Mouse (Mus musculus): ENCODE measurements around the gene Sox10. TPM values are rescaled to one million over a fixed set of nuclear protein-coding genes. Genes with fewer than 3 reads are reported as not detected.

Sox10 gene
- total RNA-seq, 1 experiment from 2014 or later, result not detected

Other genes with a start within 250 kb of the Sox10 start
- gene Lgals1, start 238.5 kb downstream of the Sox10 start, total RNA-seq (2017), result 31.7 and 43.2 TPM in 2 replicates
- 18.9 and 22.6 TPM in 2 replicates for gene Nol12, start 230.3 kb downstream of the Sox10 start, total RNA-seq (2017)
- gene Triobp, start 217.5 kb downstream of the Sox10 start, total RNA-seq (2017), result 37.2 and 41.9 TPM in 2 replicates
- gene H1f0, start 136.8 kb downstream of the Sox10 start, total RNA-seq (2017), result 3.3 and 6.8 TPM in 2 replicates
- not detected in 2 replicates for gene Galr3, start 123.4 kb downstream of the Sox10 start, total RNA-seq (2017)
- gene Ankrd54, start 102.3 kb downstream of the Sox10 start, total RNA-seq (2017), result 19.2 and 22.6 TPM in 2 replicates
- 97.7 and 106 TPM in 2 replicates for gene Eif3l, start 90.1 kb downstream of the Sox10 start, total RNA-seq (2017)
- gene Micall1, start 56.3 kb downstream of the Sox10 start, total RNA-seq (2017), result 31.8 and 32.7 TPM in 2 replicates
- 27.9 and 42.8 TPM in 2 replicates for gene Polr2f, start 24.2 kb downstream of the Sox10 start, total RNA-seq (2017)
- 0.12 and 0.49 TPM in 2 replicates for gene 1700088E04Rik, start 24.0 kb downstream of the Sox10 start, total RNA-seq (2017)
- gene Pick1, start 63.9 kb upstream of the Sox10 start, total RNA-seq (2017), result 16.1 and 16.2 TPM in 2 replicates
- gene Gm49486, start 64.2 kb upstream of the Sox10 start, total RNA-seq (2017), result 1.0 and 1.1 TPM in 2 replicates
- gene Slc16a8, start 89.5 kb upstream of the Sox10 start, total RNA-seq (2017), result not detected in 2 replicates
- not detected in 2 replicates for gene Baiap2l2, start 120.3 kb upstream of the Sox10 start, total RNA-seq (2017)
- gene Pla2g6, start 163.2 kb upstream of the Sox10 start, total RNA-seq (2017), result 3.4 and 5.5 TPM in 2 replicates
- gene Maff, start 181.4 kb upstream of the Sox10 start, total RNA-seq (2017), result 2.7 and 3.4 TPM in 2 replicates
- gene Tmem184b, start 238.3 kb upstream of the Sox10 start, total RNA-seq (2017), result 22.8 and 29.3 TPM in 2 replicates

All from neutrophil, adult 5-6 weeks (primary cell).